Mouse (Mus musculus) E14TG2a.4 (cell line): Measurements from ENCODE around the gene Prl2c1.

ENCODE experiments used
- CTCF ChIP-seq: conservative IDR thresholded peaks from 2 replicates; pipeline ENCODE4 v1.5.1; 2014; ENCODE audit warnings: low read length
- POU5F1 ChIP-seq: IDR thresholded peaks from 2 replicates; pipeline ENCODE4 v1.6.1; 2014; ENCODE audit warnings: low read length, borderline replicate concordance

DNA sequence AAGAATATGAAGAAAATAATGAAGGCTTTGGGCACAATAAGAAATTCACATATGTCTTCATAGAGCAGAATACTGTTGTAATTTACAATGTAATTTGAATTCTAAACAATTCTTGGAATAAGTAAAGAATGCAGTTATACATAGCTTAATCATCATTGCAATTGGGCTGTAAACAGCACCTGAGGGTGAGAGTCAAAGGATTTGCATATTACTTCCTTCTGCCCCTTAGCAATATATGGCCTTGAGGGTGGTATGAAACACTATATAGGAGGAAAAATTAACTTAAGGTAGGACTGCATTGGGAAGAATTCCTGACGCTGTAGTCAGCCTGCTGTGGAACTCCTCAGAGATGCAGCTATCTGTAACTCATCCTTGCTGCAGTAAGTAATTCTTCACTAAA is 47.8 kb upstream of the Prl2c1 start, which contains the start of gene Prl2a1:
- TF ChIP-seq CTCF: no peak
- no peak for TF ChIP-seq POU5F1
